Mouse (Mus musculus) embryonic facial prominence, embryonic 13.5 days (tissue): ENCODE data around the gene Nanos2. TPM values are rescaled to one million over a fixed set of nuclear protein-coding genes. Genes with fewer than 3 reads are reported as not detected.

Experiments
- ATAC-seq: fragments of 200-750 bp; cut with Nextera tagmentation; 2 replicates; pipeline ENCODE4 v1.8.0; 2017; ENCODE audit warnings: low read depth; ENCODE audit not compliant: insufficient number of reproducible peaks, insufficient read depth, low FRiP score, low TSS enrichment
- H3K27ac ChIP-seq: fragments of 300-500 bp; sonication (generic); 2 replicates; pipeline ENCODE4 v1.5.1; 2015; ENCODE audit warnings: moderate library complexity, mild to moderate bottlenecking, inconsistent platforms
- H3K27me3 ChIP-seq: fragments of 300-500 bp; sonication (generic); 2 replicates; pipeline ENCODE4 v1.6.1; 2015; ENCODE audit warnings: mild to moderate bottlenecking, inconsistent platforms
- H3K36me3 ChIP-seq: fragments of 300-500 bp; sonication (generic); 2 replicates; pipeline ENCODE4 v1.6.1; 2015; ENCODE audit warnings: mild to moderate bottlenecking, inconsistent platforms
- H3K4me1 ChIP-seq: fragments of 300-500 bp; sonication (generic); 2 replicates; pipeline ENCODE4 v1.6.1; 2015; ENCODE audit warnings: inconsistent platforms
- H3K4me2 ChIP-seq: fragments of 300-500 bp; sonication (generic); 2 replicates; pipeline ENCODE4 v1.6.1; 2015; ENCODE audit warnings: moderate library complexity, mild to moderate bottlenecking, inconsistent platforms
- H3K4me3 ChIP-seq: fragments of 300-500 bp; sonication (generic); 2 replicates; pipeline ENCODE4 v1.5.1; 2015; ENCODE audit warnings: mild to moderate bottlenecking, inconsistent platforms
- H3K9ac ChIP-seq: fragments of 300-500 bp; sonication (generic); 2 replicates; pipeline ENCODE4 v1.6.1; 2015; ENCODE audit warnings: mild to moderate bottlenecking, inconsistent platforms
- H3K9me3 ChIP-seq: fragments of 300-500 bp; sonication (generic); 2 replicates; pipeline ENCODE4 v1.6.1; 2016; ENCODE audit warnings: inconsistent platforms
- WGBS: fragments of 180-500 bp; shearing (Covaris S2); methylation state at CpG from one replicate; pipeline ENCODE4 v1.1.7; 2015; ENCODE audit warnings: mixed read lengths; 5-methylcytosine and 5-hydroxymethylcytosine counted together
- polyA plus RNA-seq: library from polyadenylated mRNA; unstranded; fragments of >200 nt; fragmentation: Nextera tagmentation; extraction: Ambion mirVana; gene quantifications from 2 replicates; pipeline ENCODE4 v1.2.1, GENCODE M21; 2015

Nanos2 gene
- polyA plus RNA-seq, 1 experiment from 2014 or later = not detected

DNA sequence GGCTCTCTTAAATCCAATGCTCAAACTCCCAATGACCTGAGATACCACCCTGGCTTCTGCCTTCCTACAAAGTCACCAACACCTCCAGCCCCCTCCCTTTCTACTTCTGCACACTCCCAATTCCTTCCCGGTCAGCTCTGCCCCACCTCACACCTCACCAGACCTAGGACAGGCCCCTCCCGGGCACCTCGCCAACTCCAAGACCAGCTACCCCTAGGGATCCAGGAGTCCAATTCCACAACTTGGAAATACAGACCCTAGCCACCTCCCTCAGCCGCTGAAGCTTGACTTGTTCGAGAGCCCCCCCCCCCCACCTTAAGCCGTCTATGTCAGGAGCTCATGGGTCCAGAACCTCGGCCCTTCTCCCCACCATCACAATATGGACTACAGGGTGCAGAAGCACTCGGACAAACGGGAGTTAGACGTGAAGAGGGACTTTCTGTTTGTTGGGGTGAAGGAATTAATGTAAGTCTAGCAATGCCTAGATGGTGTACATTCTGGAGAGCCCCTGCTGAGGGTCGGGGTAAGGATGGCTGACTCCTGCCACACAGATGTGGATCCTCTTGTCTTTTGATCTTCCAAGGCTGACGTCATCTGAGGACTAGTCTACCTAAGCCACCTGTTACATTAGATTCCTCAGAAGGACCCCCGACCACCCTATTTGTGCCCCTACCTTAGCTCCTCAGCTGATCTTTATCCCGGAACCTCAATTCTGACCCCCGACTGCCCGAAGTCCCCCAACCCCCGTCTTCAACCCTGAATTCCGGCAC is 35.2 kb downstream of the Nanos2 start:
- Histone ChIP-seq H3K36me3 (no peaks in the 10 kb centered on the region), H3K4me1 (peaks cover 28% of the 10 kb centered on the region), H3K27ac (no peak overlapping the region), H3K4me3 (no peak overlapping the region), H3K4me2 (no peak overlapping the region), H3K9me3 (no peaks in the 10 kb centered on the region), H3K9ac (no peak overlapping the region), H3K27me3 (peaks cover 44% of the 10 kb centered on the region)
- 61% methylated on average over 18 of the region's 18 CpGs for WGBS
- ATAC-seq = no peak

DNA sequence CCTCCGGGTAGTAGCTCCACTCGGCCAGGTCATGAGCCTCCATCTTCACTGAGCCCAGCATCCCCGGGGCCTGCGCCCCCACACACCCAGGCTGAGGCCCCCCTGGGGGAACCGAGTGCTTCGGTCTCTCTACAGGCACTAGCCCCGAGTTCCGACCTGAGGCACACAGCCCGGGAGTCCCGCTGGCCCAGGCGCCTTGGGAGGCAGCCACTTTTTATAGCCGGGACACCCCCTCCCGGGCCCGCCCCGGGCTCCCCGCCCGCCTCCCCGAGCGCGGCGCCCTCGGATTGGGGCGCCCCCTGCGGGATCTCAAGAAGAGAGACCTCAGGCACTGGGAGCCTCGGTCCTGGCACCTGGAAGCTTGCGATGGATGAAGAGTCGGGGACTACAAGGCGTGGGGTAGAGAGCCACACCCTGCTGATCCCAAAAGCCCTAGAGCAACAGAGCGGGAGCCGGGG is 36.2 kb downstream of the Nanos2 start, which contains the start of gene Foxa3:
TSS of gene Foxa3 (minus strand) at position 182 of the 458 bp plus-strand sequence.
- H3K4me2 ChIP-seq = peak within 1 kb of the TSS; percentile 87
- WGBS = 4% methylated on average over 30 of the region's 30 CpGs
- no peak for ATAC-seq
- H3K9me3 ChIP-seq = no peaks in the 10 kb centered on the region
- H3K27me3 ChIP-seq = peaks cover 44% of the 10 kb centered on the region
- H3K4me3 ChIP-seq = peak within 1 kb of the TSS; percentile 95
- peak within 1 kb of the TSS; percentile 51; the same call in 1 of the 2 replicates for H3K27ac ChIP-seq
- peak within 1 kb of the TSS; percentile 96 for H3K9ac ChIP-seq
- peaks cover 37% of the 10 kb centered on the region for H3K4me1 ChIP-seq
- H3K36me3 ChIP-seq = no peaks in the 10 kb centered on the region

DNA sequence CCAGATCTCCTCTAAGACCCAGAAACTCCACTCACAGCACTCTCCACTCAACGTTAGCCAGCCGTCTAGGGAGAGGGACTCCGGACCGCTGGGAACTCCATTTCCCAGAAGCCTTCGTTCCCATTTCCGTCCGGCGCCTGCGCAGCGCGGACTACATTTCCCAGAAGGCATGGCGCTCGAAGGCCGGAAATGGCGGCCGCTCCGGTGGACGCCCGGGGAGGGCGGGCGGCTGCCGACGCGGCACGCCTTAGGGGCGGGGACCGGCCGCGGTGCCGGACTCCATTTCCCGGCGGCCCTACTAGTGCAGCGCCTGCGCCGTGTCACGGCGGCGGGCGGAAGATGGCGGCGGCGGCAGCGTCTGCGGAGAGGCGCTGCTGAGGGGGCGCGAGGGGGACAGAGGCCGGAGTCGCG is 36.9 kb downstream of the Nanos2 start, which contains the start of gene Sympk:
TSS of gene Sympk (plus strand) at position 282 of the 411 bp plus-strand sequence.
- whole genome bisulfite sequencing = under 1% methylated on average over 45 of the region's 50 CpGs

DNA sequence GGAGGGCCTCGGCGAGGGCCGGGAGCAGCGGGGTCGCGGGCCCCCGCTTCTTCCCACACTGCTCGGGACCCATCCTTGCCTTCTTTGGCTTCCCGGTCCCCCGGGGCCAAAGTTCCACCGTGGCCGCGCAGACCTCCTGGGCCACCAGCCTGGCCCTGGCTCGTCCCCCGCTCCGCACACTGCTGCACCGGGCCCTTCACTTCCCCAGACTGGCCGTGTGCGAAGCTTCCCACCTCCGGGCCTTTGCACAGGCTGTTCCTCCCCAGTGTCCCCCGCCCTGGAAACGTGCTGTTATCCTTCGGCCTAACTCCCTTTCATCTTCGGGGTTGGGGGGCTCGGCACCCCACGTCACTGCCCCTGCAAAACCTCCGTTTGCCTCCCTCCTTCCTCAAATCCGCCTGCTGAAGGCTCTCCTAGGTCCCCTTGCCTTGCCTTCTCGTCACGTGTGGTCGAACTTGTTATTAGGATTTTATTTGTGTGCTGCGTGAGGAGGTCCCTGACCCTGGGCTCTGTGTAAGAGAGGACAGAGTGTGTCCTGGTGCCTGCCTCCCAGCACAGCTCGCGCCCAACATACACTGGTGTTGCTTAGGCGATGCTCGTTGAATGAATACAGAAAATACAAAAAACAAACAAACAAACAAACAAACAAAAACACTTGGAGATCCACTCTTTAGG is 37.5 kb downstream of the Nanos2 start:
- H3K27me3 ChIP-seq = peaks cover 42% of the 10 kb centered on the region
- H3K36me3 ChIP-seq = peaks cover 12% of the 10 kb centered on the region
- H3K27ac ChIP-seq = peak overlapping the region; percentile 51; the same call in 1 of the 2 replicates
- peak overlapping the region; percentile 96 for H3K9ac ChIP-seq
- WGBS = 2% methylated on average over 29 of the region's 36 CpGs
- no peaks in the 10 kb centered on the region for H3K9me3 ChIP-seq
- peak overlapping the region; percentile 87 for H3K4me2 ChIP-seq
- H3K4me3 ChIP-seq = peak overlapping the region; percentile 95
- peaks cover 37% of the 10 kb centered on the region for H3K4me1 ChIP-seq
- peak; percentile 48 for ATAC-seq

More for the DNA sequence above, 36.9 kb downstream of the Nanos2 start, which contains the start of gene Sympk:
- Histone ChIP-seq H3K4me3 (peak within 1 kb of the TSS; percentile 95), H3K9ac (peak within 1 kb of the TSS; percentile 96), H3K27ac (peak within 1 kb of the TSS; percentile 51; the same call in 1 of the 2 replicates), H3K4me1 (peaks cover 37% of the 10 kb centered on the region), H3K36me3 (peaks cover 6% of the 10 kb centered on the region), H3K4me2 (peak within 1 kb of the TSS; percentile 87), H3K27me3 (peaks cover 44% of the 10 kb centered on the region), H3K9me3 (no peaks in the 10 kb centered on the region)
- ATAC-seq = peak; percentile 93

DNA sequence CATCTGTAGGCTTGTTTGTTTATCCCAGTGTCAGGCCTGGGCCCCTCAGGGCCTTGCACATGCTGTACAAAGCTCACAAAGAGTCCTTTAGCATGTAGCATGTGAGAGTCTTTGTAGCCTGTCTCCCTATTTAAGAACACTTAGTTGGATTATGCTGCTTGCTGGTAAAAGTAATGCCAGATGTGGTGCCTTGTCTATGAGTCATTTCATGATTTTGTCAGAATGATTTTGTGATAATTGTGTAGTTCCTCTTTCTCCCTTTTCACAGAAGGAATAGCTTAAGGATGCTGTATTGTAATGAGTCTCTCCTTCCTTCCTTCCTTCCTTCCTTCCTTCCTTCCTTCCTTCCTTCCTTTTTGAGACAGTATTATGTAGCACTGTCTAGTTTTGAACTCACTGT is 40.9 kb downstream of the Nanos2 start:
- Histone ChIP-seq H3K4me2 (no peak overlapping the region), H3K9ac (no peak overlapping the region), H3K4me1 (peaks cover 36% of the 10 kb centered on the region), H3K27ac (no peak overlapping the region), H3K9me3 (no peaks in the 10 kb centered on the region), H3K4me3 (no peak overlapping the region), H3K27me3 (peaks cover 8% of the 10 kb centered on the region), H3K36me3 (peaks cover 46% of the 10 kb centered on the region)
- ATAC-seq = no peak

DNA sequence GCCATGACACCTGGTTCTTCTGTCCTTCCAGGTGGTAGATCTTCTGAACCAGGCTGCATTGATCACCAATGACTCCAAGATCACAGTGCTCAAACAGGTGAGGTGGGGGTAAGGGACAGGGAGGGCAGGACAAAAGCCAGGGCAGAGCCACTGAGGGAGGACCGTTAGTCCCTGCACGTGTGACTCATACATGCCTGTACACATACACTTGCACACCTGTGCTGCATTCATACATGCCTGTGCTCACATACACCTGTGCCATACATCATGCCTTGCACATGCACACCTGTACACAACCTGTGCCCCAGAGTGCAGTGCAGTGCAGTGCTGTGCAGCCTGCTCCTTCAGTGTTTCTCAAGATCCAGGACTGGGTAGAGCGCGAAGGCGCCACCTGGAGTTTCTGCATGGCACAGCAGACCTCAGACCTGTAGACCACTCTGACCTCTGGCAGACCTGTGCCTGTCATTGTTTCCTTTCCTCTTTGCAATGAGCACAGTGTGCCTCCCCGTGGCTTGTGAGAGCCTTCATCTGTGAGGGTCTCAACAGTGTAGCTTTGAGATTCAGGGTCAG is 42.0 kb downstream of the Nanos2 start:
- 62% methylated on average over 6 of the region's 6 CpGs for WGBS
- H3K9me3 ChIP-seq = no peaks in the 10 kb centered on the region
- H3K9ac ChIP-seq = no peak overlapping the region
- no peak overlapping the region for H3K4me2 ChIP-seq
- H3K4me3 ChIP-seq = no peak overlapping the region
- H3K27me3 ChIP-seq = no peaks in the 10 kb centered on the region
- H3K4me1 ChIP-seq = peaks cover 30% of the 10 kb centered on the region
- no peak for ATAC-seq
- no peak overlapping the region for H3K27ac ChIP-seq
- peaks cover 56% of the 10 kb centered on the region for H3K36me3 ChIP-seq

DNA sequence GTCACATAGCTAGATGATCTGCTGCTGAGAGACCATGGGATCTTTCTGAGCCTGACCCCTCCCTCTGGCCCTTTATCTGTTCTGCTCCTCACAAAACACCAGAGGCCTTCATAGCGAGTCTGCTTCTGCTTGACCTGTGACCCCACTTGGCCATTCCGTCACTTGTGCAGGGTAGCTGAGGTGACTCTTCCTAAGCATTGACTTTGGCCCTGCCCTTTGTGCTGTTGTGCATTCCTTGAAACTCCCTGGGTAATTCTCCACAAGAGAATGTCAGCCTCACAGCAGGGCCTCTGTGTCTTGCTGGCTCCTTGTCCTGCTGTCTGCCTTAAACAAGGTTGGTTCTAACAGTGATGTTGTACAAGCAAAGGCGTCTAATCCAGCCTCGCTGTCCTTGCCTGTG is 44.4 kb downstream of the Nanos2 start:
- 77% methylated on average over 4 of the region's 4 CpGs for WGBS
- Histone ChIP-seq H3K36me3 (peaks cover 81% of the 10 kb centered on the region), H3K27me3 (no peaks in the 10 kb centered on the region), H3K9me3 (no peaks in the 10 kb centered on the region), H3K27ac (no peak overlapping the region), H3K4me3 (no peak overlapping the region), H3K9ac (no peak overlapping the region), H3K4me1 (peaks cover 12% of the 10 kb centered on the region; the same call in 1 of the 2 replicates), H3K4me2 (no peak overlapping the region)
- ATAC-seq = no peak

Other genes starting within 250 kb of the Nanos2 start
- not detected in 2 replicates for gene Psg19, start 188.9 kb upstream of the Nanos2 start, polyA plus RNA-seq
- gene Psg17, start 165.8 kb upstream of the Nanos2 start, polyA plus RNA-seq = not detected in 2 replicates
- gene Mill2, start 147.4 kb upstream of the Nanos2 start, polyA plus RNA-seq = 0.38 and 0.39 TPM in 2 replicates
- 0.76 and 2.9 TPM in 2 replicates for gene Pglyrp1, start 116.1 kb upstream of the Nanos2 start, polyA plus RNA-seq
- gene Ccdc61, start 77.0 kb upstream of the Nanos2 start, polyA plus RNA-seq = 26.3 and 35.6 TPM in 2 replicates
- 0.62 and 0.65 TPM in 2 replicates for gene Nova2, start 61.5 kb upstream of the Nanos2 start, polyA plus RNA-seq
- gene Mypop, start 3.8 kb downstream of the Nanos2 start, polyA plus RNA-seq = 6.0 and 6.7 TPM in 2 replicates
- 30.1 and 33.2 TPM in 2 replicates for gene Irf2bp1, start 16.6 kb downstream of the Nanos2 start, polyA plus RNA-seq
- 0.62 and 1.8 TPM in 2 replicates for gene Foxa3, start 36.1 kb downstream of the Nanos2 start, polyA plus RNA-seq
- gene Sympk, start 37.0 kb downstream of the Nanos2 start, polyA plus RNA-seq = 36.0 and 43.2 TPM in 2 replicates
- not detected in 2 replicates for gene Rsph6a, start 67.3 kb downstream of the Nanos2 start, polyA plus RNA-seq
- gene Dmwd, start 88.8 kb downstream of the Nanos2 start, polyA plus RNA-seq = 16.4 and 17.6 TPM in 2 replicates
- 13.1 and 16.8 TPM in 2 replicates for gene Dmpk, start 96.4 kb downstream of the Nanos2 start, polyA plus RNA-seq
- 14.7 and 15.3 TPM in 2 replicates for gene Six5, start 107.2 kb downstream of the Nanos2 start, polyA plus RNA-seq
- 3.5 and 4.4 TPM in 2 replicates for gene Gm4969, start 131.0 kb downstream of the Nanos2 start, polyA plus RNA-seq
- 15.3 and 16.6 TPM in 2 replicates for gene Fbxo46, start 132.5 kb downstream of the Nanos2 start, polyA plus RNA-seq
- gene Qpctl, start 161.9 kb downstream of the Nanos2 start, polyA plus RNA-seq = 15.2 and 16.2 TPM in 2 replicates
- 137 and 167 TPM in 2 replicates for gene Snrpd2, start 162.3 kb downstream of the Nanos2 start, polyA plus RNA-seq
- gene Gipr, start 178.7 kb downstream of the Nanos2 start, polyA plus RNA-seq = 0.37 and 0.56 TPM in 2 replicates
- 5.1 and 7.2 TPM in 2 replicates for gene Eml2, start 189.0 kb downstream of the Nanos2 start, polyA plus RNA-seq
- gene Gpr4, start 225.1 kb downstream of the Nanos2 start, polyA plus RNA-seq = 1.6 and 1.9 TPM in 2 replicates
- gene Opa3, start 240.9 kb downstream of the Nanos2 start, polyA plus RNA-seq = 36.2 and 38.2 TPM in 2 replicates